Mouse (Mus musculus) heart, postnatal 0 days (tissue): ENCODE results near the gene Inka2. TPM values are rescaled to one million over a fixed set of nuclear protein-coding genes. Genes with fewer than 3 reads are reported as not detected.

Experiments used
- ATAC-seq: fragments of 200-750 bp; cut with Nextera tagmentation; 2 replicates; pipeline ENCODE4 v1.8.0; 2017; ENCODE audit warnings: low read depth, moderate number of reproducible peaks, moderate library complexity; ENCODE audit not compliant: insufficient read depth
- DNase-seq: peaks from one replicate; pipeline ENCODE4 v3.0.0-alpha.2; 2016; ENCODE audit warnings: low spot score
- H3K27ac ChIP-seq: fragments of 300-500 bp; sonication (generic); 2 replicates; pipeline ENCODE4 v1.5.1; 2014; ENCODE audit warnings: low read depth, mild to moderate bottlenecking
- H3K27me3 ChIP-seq: fragments of 300-500 bp; sonication (generic); 2 replicates; pipeline ENCODE4 v1.6.1; 2014; ENCODE audit warnings: low read length, mixed read lengths; ENCODE audit not compliant: control insufficient read depth, insufficient read depth
- H3K36me3 ChIP-seq: fragments of 300-500 bp; sonication (generic); replicated peaks from 2 replicates; pipeline ENCODE4 v1.6.1; 2014; ENCODE audit warnings: low read length, mixed read lengths; ENCODE audit not compliant: control insufficient read depth, insufficient read depth
- H3K4me1 ChIP-seq: fragments of 300-500 bp; sonication (generic); 2 replicates; pipeline ENCODE4 v1.6.1; 2014; ENCODE audit warnings: antibody characterized with exemption; ENCODE audit not compliant: control insufficient read depth, insufficient read depth
- H3K4me2 ChIP-seq: fragments of 300-500 bp; sonication (generic); 2 replicates; pipeline ENCODE4 v1.6.1; 2014; ENCODE audit warnings: low read depth, mild to moderate bottlenecking, low read length, moderate library complexity
- H3K4me3 ChIP-seq: fragments of 300-500 bp; sonication (generic); 2 replicates; pipeline ENCODE4 v1.5.1; 2014; ENCODE audit warnings: low read depth, low read length
- H3K9ac ChIP-seq: fragments of 300-500 bp; sonication (generic); replicated peaks from 2 replicates; pipeline ENCODE4 v1.6.1; 2014; ENCODE audit warnings: low read depth, low read length, mixed read lengths
- H3K9me3 ChIP-seq: fragments of 300-500 bp; sonication (generic); replicated peaks from 2 replicates; pipeline ENCODE4 v1.6.1; 2016; ENCODE audit warnings: low read length; ENCODE audit not compliant: control insufficient read depth
- CTCF ChIP-seq: IDR thresholded peaks from 2 replicates; pipeline ENCODE4 v1.5.1; 2016; ENCODE audit warnings: antibody characterized with exemption, control low read depth, low read depth
- EP300 ChIP-seq: IDR thresholded peaks from 2 replicates; pipeline ENCODE4 v1.6.1; 2016; ENCODE audit warnings: antibody characterized with exemption, low read depth
- WGBS: fragments of 180-500 bp; shearing (Covaris S2); extraction: QIAGEN DNeasy Blood & Tissue Kit; methylation state at CpG from one replicate; pipeline ENCODE4 v1.1.7; 2014; 5-methylcytosine and 5-hydroxymethylcytosine counted together
- polyA plus RNA-seq: library from polyadenylated mRNA; unstranded; fragments of >200 nt; fragmentation: Nextera tagmentation; extraction: Ambion mirVana; gene quantifications from 2 replicates; pipeline ENCODE4 v1.2.1, GENCODE M21; 2015
- total RNA-seq: library from RNA; depleted of rRNA; stranded (reverse); fragments of >200 nt; gene quantifications from 2 replicates; pipeline ENCODE4 v1.2.3, GENCODE M21; 2014; ENCODE audit warnings: low replicate concordance

Gene Inka2
- total and polyA plus RNA-seq, 2 experiments from 2014 or later, result 4.5 to 8.9 TPM

GRCm38 (mm10) chr3:105754184-105754583 is 49.8 kb downstream of the Inka2 start:
- no peak for ATAC-seq
- WGBS, result 82% methylated on average over 3 of the region's 3 CpGs

GRCm38 (mm10) chr3:105755123-105755522 is 50.7 kb downstream of the Inka2 start:
- Histone ChIP-seq H3K4me1 (peaks cover 30% of the 10 kb centered on the region), H3K9me3 (no peaks in the 10 kb centered on the region), H3K4me2 (no peak overlapping the region), H3K4me3 (no peak overlapping the region), H3K27me3 (no peaks in the 10 kb centered on the region), H3K36me3 (no peaks in the 10 kb centered on the region), H3K27ac (no peak overlapping the region), H3K9ac (no peak overlapping the region)
- no peak for TF ChIP-seq EP300
- no peak for TF ChIP-seq CTCF
- ATAC-seq (0 out of 2 replicates have a peak, but pooled peaks have one; percentile 51), DNase-seq (no peak)
- 80% methylated on average over 9 of the region's 9 CpGs for WGBS

More at GRCm38 (mm10) chr3:105754184-105754583, 49.8 kb downstream of the Inka2 start:
- Histone ChIP-seq H3K36me3 (no peaks in the 10 kb centered on the region), H3K9ac (no peak overlapping the region), H3K4me1 (peaks cover 30% of the 10 kb centered on the region), H3K27me3 (no peaks in the 10 kb centered on the region), H3K27ac (no peak overlapping the region), H3K4me2 (no peak overlapping the region), H3K9me3 (no peaks in the 10 kb centered on the region), H3K4me3 (no peak overlapping the region)
- no peak for DNase-seq
- TF ChIP-seq CTCF (no peak), EP300 (no peak)

- H3K27me3 ChIP-seq, result no peaks in the 10 kb centered on the region
- H3K36me3 ChIP-seq, result no peaks in the 10 kb centered on the region
- H3K4me1 ChIP-seq, result peaks cover 30% of the 10 kb centered on the region
- H3K4me2 ChIP-seq, result no peak overlapping the region
- H3K27ac ChIP-seq, result no peak overlapping the region
- TF ChIP-seq CTCF (no peak), EP300 (no peak)
- H3K4me3 ChIP-seq, result no peak overlapping the region
- WGBS, result 67% methylated on average over 2 of the region's 2 CpGs
- H3K9me3 ChIP-seq, result no peaks in the 10 kb centered on the region
- DNase-seq (no peak), ATAC-seq (no peak)
- no peak overlapping the region for H3K9ac ChIP-seq
Measured at GRCm38 (mm10) chr3:105756505-105756904, 52.1 kb downstream of the Inka2 start.

- DNase-seq (no peak), ATAC-seq (no peak)
- H3K36me3 ChIP-seq, result no peaks in the 10 kb centered on the region
- no peak overlapping the region for H3K9ac ChIP-seq
- 0 out of 2 replicates have a peak overlapping the region, but pooled peaks have one; percentile 3 for H3K27ac ChIP-seq
- H3K4me3 ChIP-seq, result no peak overlapping the region
- no peak overlapping the region for H3K4me2 ChIP-seq
- H3K9me3 ChIP-seq, result no peaks in the 10 kb centered on the region
- TF ChIP-seq CTCF (no peak), EP300 (no peak)
- H3K27me3 ChIP-seq, result no peaks in the 10 kb centered on the region
- H3K4me1 ChIP-seq, result peaks cover 30% of the 10 kb centered on the region
- 75% methylated on average over 6 of the region's 6 CpGs for WGBS
Measured at GRCm38 (mm10) chr3:105757323-105758083, 53.1 kb downstream of the Inka2 start.

GRCm38 (mm10) chr3:105758098-105758497 is 53.7 kb downstream of the Inka2 start:
- Histone ChIP-seq H3K27ac (0 out of 2 replicates have a peak overlapping the region, but pooled peaks have one; percentile 3), H3K4me3 (no peak overlapping the region), H3K4me2 (no peak overlapping the region), H3K27me3 (no peaks in the 10 kb centered on the region), H3K36me3 (no peaks in the 10 kb centered on the region), H3K4me1 (peaks cover 31% of the 10 kb centered on the region), H3K9me3 (no peaks in the 10 kb centered on the region), H3K9ac (0 out of 2 replicates have a peak overlapping the region, but pooled peaks have one; percentile 20)
- no peak for TF ChIP-seq EP300
- no peak for TF ChIP-seq CTCF
- ATAC-seq (no peak), DNase-seq (no peak)

GRCm38 (mm10) chr3:105758658-105759057 is 54.3 kb downstream of the Inka2 start:
- no peak; the same call in 1 of the 2 replicates for ATAC-seq
- H3K27ac ChIP-seq, result no peak overlapping the region
- no peak for DNase-seq

More at GRCm38 (mm10) chr3:105758658-105759057, 54.3 kb downstream of the Inka2 start:
- TF ChIP-seq CTCF (no peak), EP300 (no peak)
- H3K4me1 ChIP-seq, result peaks cover 37% of the 10 kb centered on the region
- no peak overlapping the region for H3K4me2 ChIP-seq
- 46% methylated on average over 4 of the region's 4 CpGs for WGBS
- no peak overlapping the region for H3K9ac ChIP-seq
- H3K4me3 ChIP-seq, result no peak overlapping the region
- H3K36me3 ChIP-seq, result no peaks in the 10 kb centered on the region
- no peaks in the 10 kb centered on the region for H3K9me3 ChIP-seq
- no peaks in the 10 kb centered on the region for H3K27me3 ChIP-seq
